Mouse (Mus musculus) bone marrow macrophage, adult 2 months (primary cell): Measurements from ENCODE around the gene Megf6. TPM values are rescaled to one million over a fixed set of nuclear protein-coding genes. Genes with fewer than 3 reads are reported as not detected.
A peak's percentile ranks its signal among the peaks of the same experiment; 100 is the strongest.

Experiments used
- H3K27ac ChIP-seq: 2 replicates; pipeline ENCODE4 v1.5.1; 2012; ENCODE audit warnings: low read depth, low read length; ENCODE audit not compliant: insufficient read depth
- H3K4me1 ChIP-seq: 2 replicates; pipeline ENCODE4 v1.6.1; 2012; ENCODE audit warnings: low read length; ENCODE audit not compliant: control insufficient read depth, insufficient read depth
- H3K4me3 ChIP-seq: 2 replicates; pipeline ENCODE4 v1.5.1; 2012; ENCODE audit warnings: mild to moderate bottlenecking, low read length, moderate library complexity; ENCODE audit not compliant: insufficient read depth
- CTCF ChIP-seq: IDR thresholded peaks from 2 replicates; pipeline ENCODE4 v1.5.1; 2012; ENCODE audit warnings: low read depth, mild to moderate bottlenecking, low read length, moderate library complexity
- POLR2A ChIP-seq: IDR thresholded peaks from 2 replicates; pipeline ENCODE4 v1.6.1; 2012; ENCODE audit warnings: mild to moderate bottlenecking, low read depth, low read length, borderline replicate concordance
- polyA plus RNA-seq: library from polyadenylated mRNA; stranded (reverse); fragments of >200 nt; gene quantifications from 2 replicates; pipeline ENCODE4 v1.2.4, GENCODE M21; 2012; ENCODE audit not compliant: missing spikeins, insufficient read depth, insufficient read length

Megf6 gene
- polyA plus RNA-seq, 1 experiment, result not detected

DNA sequence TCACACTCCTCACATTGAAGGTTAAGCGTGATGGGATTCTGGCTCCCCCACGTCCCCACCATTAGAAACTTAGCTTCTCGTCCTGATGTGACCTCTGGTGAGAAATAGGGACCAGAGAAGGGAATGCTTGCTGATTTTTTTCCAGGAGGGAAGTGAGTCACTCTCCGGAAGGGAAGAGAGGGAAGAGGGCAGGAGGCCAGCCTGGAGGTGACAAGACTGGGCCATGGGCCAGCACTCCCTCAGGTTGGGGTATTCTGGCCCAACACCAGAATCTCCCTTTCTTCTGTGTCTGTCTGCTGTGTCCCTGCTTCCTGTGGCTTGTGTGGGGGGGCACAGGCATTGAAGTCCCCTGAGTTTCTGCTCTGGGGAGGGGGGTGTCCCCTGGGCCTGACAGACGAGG, 13.0 kb downstream of the Megf6 start:
- TF ChIP-seq CTCF (no peak), POLR2A (no peak)
- no peak overlapping the region for H3K27ac ChIP-seq
- peaks cover 4% of the 10 kb centered on the region for H3K4me1 ChIP-seq
- no peak overlapping the region for H3K4me3 ChIP-seq

GRCm38 (mm10) chr4:154185001-154185400, 14.5 kb downstream of the Megf6 start:
- TF ChIP-seq POLR2A (no peak), CTCF (no peak)
- Histone ChIP-seq H3K4me3 (no peak overlapping the region), H3K27ac (no peak overlapping the region), H3K4me1 (peaks cover 11% of the 10 kb centered on the region)

- H3K4me3 ChIP-seq, result no peak overlapping the region
- TF ChIP-seq CTCF (no peak), POLR2A (no peak)
- H3K27ac ChIP-seq, result no peak overlapping the region
- peaks cover 11% of the 10 kb centered on the region for H3K4me1 ChIP-seq
These were observed 15.5 kb downstream of the Megf6 start for GRCm38 (mm10) chr4:154186002-154186537.

GRCm38 (mm10) chr4:154188948-154189347, 18.4 kb downstream of the Megf6 start:
- no peak for TF ChIP-seq CTCF
- no peak for TF ChIP-seq POLR2A
- Histone ChIP-seq H3K27ac (no peak overlapping the region), H3K4me1 (peaks cover 11% of the 10 kb centered on the region), H3K4me3 (no peak overlapping the region)

- H3K4me3 ChIP-seq, result no peak overlapping the region
- no peak overlapping the region for H3K27ac ChIP-seq
- H3K4me1 ChIP-seq, result no peaks in the 10 kb centered on the region
- no peak for TF ChIP-seq POLR2A
- no peak for TF ChIP-seq CTCF
These were observed 27.4 kb downstream of the Megf6 start for GRCm38 (mm10) chr4:154197961-154198360.

- TF ChIP-seq CTCF, result no peak
- TF ChIP-seq POLR2A, result no peak
- H3K27ac ChIP-seq, result no peak overlapping the region
These were observed 27.9 kb downstream of the Megf6 start for GRCm38 (mm10) chr4:154198377-154198961.

GRCm38 (mm10) chr4:154201511-154201910, 31.0 kb downstream of the Megf6 start:
- no peak overlapping the region for H3K27ac ChIP-seq
- TF ChIP-seq CTCF (no peak), POLR2A (no peak)
- no peak overlapping the region for H3K4me3 ChIP-seq
- H3K4me1 ChIP-seq, result no peaks in the 10 kb centered on the region

More at GRCm38 (mm10) chr4:154198377-154198961, 27.9 kb downstream of the Megf6 start:
- Histone ChIP-seq H3K4me1 (no peaks in the 10 kb centered on the region), H3K4me3 (no peak overlapping the region)

- Histone ChIP-seq H3K4me1 (no peaks in the 10 kb centered on the region), H3K27ac (no peak overlapping the region), H3K4me3 (no peak overlapping the region)
- no peak for TF ChIP-seq POLR2A
- no peak for TF ChIP-seq CTCF
These were observed 34.0 kb downstream of the Megf6 start for GRCm38 (mm10) chr4:154204532-154204931.

GRCm38 (mm10) chr4:154205392-154205791, 34.9 kb downstream of the Megf6 start:
- no peak for TF ChIP-seq POLR2A
- TF ChIP-seq CTCF, result no peak
- no peak overlapping the region for H3K27ac ChIP-seq
- no peak overlapping the region for H3K4me3 ChIP-seq
- H3K4me1 ChIP-seq, result no peaks in the 10 kb centered on the region

- TF ChIP-seq POLR2A (no peak), CTCF (peak; percentile 73)
- Histone ChIP-seq H3K27ac (no peak overlapping the region), H3K4me1 (no peaks in the 10 kb centered on the region), H3K4me3 (no peak overlapping the region)
These were observed 36.7 kb downstream of the Megf6 start for GRCm38 (mm10) chr4:154207261-154207660.
